Mouse (Mus musculus) erythroblast, embryonic 14.5 days (primary cell): Measurements from ENCODE around the gene Cyp4v3.

Source experiments
- GATA1 ChIP-seq: IDR thresholded peaks from 2 replicates; pipeline ENCODE4 v1.6.1; 2012; ENCODE audit warnings: low read length, inconsistent platforms, mixed read lengths
- TAL1 ChIP-seq: IDR thresholded peaks from 3 replicates; pipeline ENCODE4 v1.6.1; 2012; ENCODE audit warnings: low read length, inconsistent platforms, mixed read lengths

DNA sequence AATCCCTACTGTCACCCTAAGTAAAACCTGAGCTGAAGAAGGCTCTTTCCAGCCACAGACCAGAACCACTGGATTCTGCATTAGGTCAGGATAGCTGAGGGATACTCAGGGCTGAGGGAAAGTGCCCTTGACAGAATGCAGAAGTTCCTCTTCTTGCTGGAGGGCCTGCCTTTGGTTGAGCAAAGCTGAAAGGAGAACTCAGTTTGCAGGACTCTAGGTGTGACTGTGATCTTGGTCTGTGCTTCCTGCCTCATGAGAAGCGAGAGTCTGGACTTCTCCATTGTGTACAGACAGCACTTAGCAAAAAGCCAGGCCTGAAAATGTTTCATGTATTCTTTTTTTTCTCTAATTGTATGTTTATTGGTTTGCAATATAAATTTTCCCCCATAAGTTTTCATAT is 34.1 kb upstream of the Cyp4v3 start:
- TF ChIP-seq TAL1, result no peak
- no peak for TF ChIP-seq GATA1
